Mouse (Mus musculus): Measurements from ENCODE around the gene Batf. TPM values are rescaled to one million over a fixed set of nuclear protein-coding genes. Genes with fewer than 3 reads are reported as not detected.

Batf gene
- polyA plus RNA-seq, 1 experiment: 1.1 TPM

- TF ChIP-seq POLR2A (IDR thresholded peaks at IDR 0.05; ENCODE audit: control insufficient read depth, low read depth, low read length): no peak
- no peak for TF ChIP-seq CTCF (IDR thresholded peaks at IDR 0.05; ENCODE audit: control insufficient read depth, insufficient read depth, insufficient replicate concordance, low read depth, low read length)
- H3K36me3 ChIP-seq (ENCODE audit: control insufficient read depth, insufficient read depth, low read length): no peaks in the 10 kb centered on the region
- peaks cover 13% of the 10 kb centered on the region for H3K4me1 ChIP-seq (ENCODE audit: control insufficient read depth, insufficient read depth, low read length)
- no peaks in the 10 kb centered on the region for H3K27me3 ChIP-seq (ENCODE audit: control insufficient read depth, insufficient read depth, low read length)
- H3K27ac ChIP-seq (ENCODE audit: control insufficient read depth, insufficient read depth, low read depth, low read length): no peak overlapping the region
- no peak overlapping the region for H3K4me3 ChIP-seq (ENCODE audit: control insufficient read depth, low read depth, low read length)
Measured at GRCm38 (mm10) chr12:85706906-85707305, 20.4 kb downstream of the Batf start.

- Histone ChIP-seq H3K27me3 (ENCODE audit: control insufficient read depth, insufficient read depth, low read length) (no peaks in the 10 kb centered on the region), H3K36me3 (ENCODE audit: control insufficient read depth, insufficient read depth, low read length) (no peaks in the 10 kb centered on the region), H3K4me1 (ENCODE audit: control insufficient read depth, insufficient read depth, low read length) (peaks cover 13% of the 10 kb centered on the region), H3K27ac (ENCODE audit: control insufficient read depth, insufficient read depth, low read depth, low read length) (no peak overlapping the region), H3K4me3 (ENCODE audit: control insufficient read depth, low read depth, low read length) (no peak overlapping the region)
- no peak for TF ChIP-seq CTCF (IDR thresholded peaks at IDR 0.05; ENCODE audit: control insufficient read depth, insufficient read depth, insufficient replicate concordance, low read depth, low read length)
Measured at GRCm38 (mm10) chr12:85707391-85707790, 20.9 kb downstream of the Batf start.

GRCm38 (mm10) chr12:85708556-85708955 lies 22.1 kb downstream of the Batf start:
- no peaks in the 10 kb centered on the region for H3K27me3 ChIP-seq (ENCODE audit: control insufficient read depth, insufficient read depth, low read length)
- H3K4me3 ChIP-seq (ENCODE audit: control insufficient read depth, low read depth, low read length): no peak overlapping the region
- H3K27ac ChIP-seq (ENCODE audit: control insufficient read depth, insufficient read depth, low read depth, low read length): no peak overlapping the region
- peaks cover 13% of the 10 kb centered on the region for H3K4me1 ChIP-seq (ENCODE audit: control insufficient read depth, insufficient read depth, low read length)
- TF ChIP-seq POLR2A (IDR thresholded peaks at IDR 0.05; ENCODE audit: control insufficient read depth, low read depth, low read length) (no peak), CTCF (IDR thresholded peaks at IDR 0.05; ENCODE audit: control insufficient read depth, insufficient read depth, insufficient replicate concordance, low read depth, low read length) (no peak)
- H3K36me3 ChIP-seq (ENCODE audit: control insufficient read depth, insufficient read depth, low read length): no peaks in the 10 kb centered on the region

- Histone ChIP-seq H3K27me3 (ENCODE audit: control insufficient read depth, insufficient read depth, low read length) (no peaks in the 10 kb centered on the region), H3K27ac (ENCODE audit: control insufficient read depth, insufficient read depth, low read depth, low read length) (no peak overlapping the region), H3K36me3 (ENCODE audit: control insufficient read depth, insufficient read depth, low read length) (no peaks in the 10 kb centered on the region), H3K4me3 (ENCODE audit: control insufficient read depth, low read depth, low read length) (no peak overlapping the region), H3K4me1 (ENCODE audit: control insufficient read depth, insufficient read depth, low read length) (peaks cover 3% of the 10 kb centered on the region; the same call in 1 of the 2 replicates)
- no peak for TF ChIP-seq CTCF (IDR thresholded peaks at IDR 0.05; ENCODE audit: control insufficient read depth, insufficient read depth, insufficient replicate concordance, low read depth, low read length)
- no peak for TF ChIP-seq POLR2A (IDR thresholded peaks at IDR 0.05; ENCODE audit: control insufficient read depth, low read depth, low read length)
Measured at GRCm38 (mm10) chr12:85710695-85711094, 24.2 kb downstream of the Batf start.

- Histone ChIP-seq H3K4me1 (ENCODE audit: control insufficient read depth, insufficient read depth, low read length) (no peaks in the 10 kb centered on the region), H3K36me3 (ENCODE audit: control insufficient read depth, insufficient read depth, low read length) (no peaks in the 10 kb centered on the region), H3K4me3 (ENCODE audit: control insufficient read depth, low read depth, low read length) (no peak overlapping the region), H3K27me3 (ENCODE audit: control insufficient read depth, insufficient read depth, low read length) (no peaks in the 10 kb centered on the region), H3K27ac (ENCODE audit: control insufficient read depth, insufficient read depth, low read depth, low read length) (no peak overlapping the region)
- no peak for TF ChIP-seq POLR2A (IDR thresholded peaks at IDR 0.05; ENCODE audit: control insufficient read depth, low read depth, low read length)
- TF ChIP-seq CTCF (IDR thresholded peaks at IDR 0.05; ENCODE audit: control insufficient read depth, insufficient read depth, insufficient replicate concordance, low read depth, low read length): no peak
Measured at GRCm38 (mm10) chr12:85712587-85712986, 26.1 kb downstream of the Batf start.

GRCm38 (mm10) chr12:85714126-85714525 lies 27.7 kb downstream of the Batf start:
- Histone ChIP-seq H3K27ac (ENCODE audit: control insufficient read depth, insufficient read depth, low read depth, low read length) (no peak overlapping the region), H3K4me3 (ENCODE audit: control insufficient read depth, low read depth, low read length) (no peak overlapping the region), H3K27me3 (ENCODE audit: control insufficient read depth, insufficient read depth, low read length) (no peaks in the 10 kb centered on the region), H3K4me1 (ENCODE audit: control insufficient read depth, insufficient read depth, low read length) (no peaks in the 10 kb centered on the region), H3K36me3 (ENCODE audit: control insufficient read depth, insufficient read depth, low read length) (no peaks in the 10 kb centered on the region)
- no peak for TF ChIP-seq CTCF (IDR thresholded peaks at IDR 0.05; ENCODE audit: control insufficient read depth, insufficient read depth, insufficient replicate concordance, low read depth, low read length)

GRCm38 (mm10) chr12:85725306-85725705 lies 38.8 kb downstream of the Batf start:
- TF ChIP-seq POLR2A (IDR thresholded peaks at IDR 0.05; ENCODE audit: control insufficient read depth, low read depth, low read length): no peak
- TF ChIP-seq CTCF (IDR thresholded peaks at IDR 0.05; ENCODE audit: control insufficient read depth, insufficient read depth, insufficient replicate concordance, low read depth, low read length): no peak
- peaks cover 4% of the 10 kb centered on the region; the same call in 1 of the 2 replicates for H3K4me1 ChIP-seq (ENCODE audit: control insufficient read depth, insufficient read depth, low read length)
- H3K27ac ChIP-seq (ENCODE audit: control insufficient read depth, insufficient read depth, low read depth, low read length): no peak overlapping the region
- H3K36me3 ChIP-seq (ENCODE audit: control insufficient read depth, insufficient read depth, low read length): no peaks in the 10 kb centered on the region
- H3K27me3 ChIP-seq (ENCODE audit: control insufficient read depth, insufficient read depth, low read length): no peaks in the 10 kb centered on the region
- H3K4me3 ChIP-seq (ENCODE audit: control insufficient read depth, low read depth, low read length): no peak overlapping the region
